Mouse (Mus musculus): ENCODE results near the gene Znrf1.

Gene Znrf1

GRCm38 (mm10) chr8:111528071-111528470 is 7.8 kb upstream of the Znrf1 start:
- in situ Hi-C loops (cut with MboI; ENCODE audit: low pct_unique_long_range_greater_than_20kb in 1 of 2, low sequenced_read_pairs in 2 of 2, unreplicated experiment in 1 of 2), result no loop called here

GRCm38 (mm10) chr8:111531191-111531590 is 4.7 kb upstream of the Znrf1 start:
- in situ Hi-C loops (cut with MboI; ENCODE audit: low pct_unique_long_range_greater_than_20kb in 1 of 2, low sequenced_read_pairs in 2 of 2, unreplicated experiment in 1 of 2), result no loop called here

GRCm38 (mm10) chr8:111531621-111532020 is 4.3 kb upstream of the Znrf1 start:
- in situ Hi-C loops (cut with MboI; ENCODE audit: low pct_unique_long_range_greater_than_20kb in 1 of 2, low sequenced_read_pairs in 2 of 2, unreplicated experiment in 1 of 2), result no loop called here

GRCm38 (mm10) chr8:111533503-111533902 is 2.4 kb upstream of the Znrf1 start:
- in situ Hi-C loops (cut with MboI; ENCODE audit: low pct_unique_long_range_greater_than_20kb in 1 of 2, low sequenced_read_pairs in 2 of 2, unreplicated experiment in 1 of 2), result no loop called here

GRCm38 (mm10) chr8:111535491-111535890 is 406 bp upstream of the Znrf1 start:
- in situ Hi-C loops (cut with MboI; ENCODE audit: low pct_unique_long_range_greater_than_20kb in 1 of 2, low sequenced_read_pairs in 2 of 2, unreplicated experiment in 1 of 2), result no loop called here

- in situ Hi-C loops (cut with MboI; ENCODE audit: low pct_unique_long_range_greater_than_20kb in 1 of 2, low sequenced_read_pairs in 2 of 2, unreplicated experiment in 1 of 2), result no loop called here
Measured at GRCm38 (mm10) chr8:111536978-111537764, 1.3 kb downstream of the Znrf1 start.

- in situ Hi-C loops (cut with MboI; ENCODE audit: low pct_unique_long_range_greater_than_20kb in 1 of 2, low sequenced_read_pairs in 2 of 2, unreplicated experiment in 1 of 2), result no loop called here
Measured at GRCm38 (mm10) chr8:111537765-111538158, 1.9 kb downstream of the Znrf1 start.

- in situ Hi-C loops (cut with MboI; ENCODE audit: low pct_unique_long_range_greater_than_20kb in 1 of 2, low sequenced_read_pairs in 2 of 2, unreplicated experiment in 1 of 2), result no loop called here
Measured at GRCm38 (mm10) chr8:111538194-111538593, 2.3 kb downstream of the Znrf1 start.

GRCm38 (mm10) chr8:111539422-111540076 is 3.7 kb downstream of the Znrf1 start:
- in situ Hi-C loops (cut with MboI; ENCODE audit: low pct_unique_long_range_greater_than_20kb in 1 of 2, low sequenced_read_pairs in 2 of 2, unreplicated experiment in 1 of 2), result no loop called here

GRCm38 (mm10) chr8:111543712-111544380 is 7.9 kb downstream of the Znrf1 start:
- in situ Hi-C loops (cut with MboI; ENCODE audit: low pct_unique_long_range_greater_than_20kb in 1 of 2, low sequenced_read_pairs in 2 of 2, unreplicated experiment in 1 of 2), result no loop called here

GRCm38 (mm10) chr8:111545406-111546156 is 9.7 kb downstream of the Znrf1 start:
- in situ Hi-C loops (cut with MboI; ENCODE audit: low pct_unique_long_range_greater_than_20kb in 1 of 2, low sequenced_read_pairs in 2 of 2, unreplicated experiment in 1 of 2), result no loop called here

GRCm38 (mm10) chr8:111547144-111547543 is 11.2 kb downstream of the Znrf1 start:
- in situ Hi-C loops (cut with MboI; ENCODE audit: low pct_unique_long_range_greater_than_20kb in 1 of 2, low sequenced_read_pairs in 2 of 2, unreplicated experiment in 1 of 2), result no loop called here

GRCm38 (mm10) chr8:111548201-111548600 is 12.3 kb downstream of the Znrf1 start:
- in situ Hi-C loops (cut with MboI; ENCODE audit: low pct_unique_long_range_greater_than_20kb in 1 of 2, low sequenced_read_pairs in 2 of 2, unreplicated experiment in 1 of 2), result no loop called here

- in situ Hi-C loops (cut with MboI; ENCODE audit: low pct_unique_long_range_greater_than_20kb in 1 of 2, low sequenced_read_pairs in 2 of 2, unreplicated experiment in 1 of 2), result no loop called here
Measured at GRCm38 (mm10) chr8:111550002-111550870, 14.3 kb downstream of the Znrf1 start.

- in situ Hi-C loops (cut with MboI; ENCODE audit: low pct_unique_long_range_greater_than_20kb in 1 of 2, low sequenced_read_pairs in 2 of 2, unreplicated experiment in 1 of 2), result no loop called here
Measured at GRCm38 (mm10) chr8:111551511-111552130, 15.7 kb downstream of the Znrf1 start.

GRCm38 (mm10) chr8:111561824-111562223 is 25.9 kb downstream of the Znrf1 start:
- in situ Hi-C loops (cut with MboI; ENCODE audit: low pct_unique_long_range_greater_than_20kb in 1 of 2, low sequenced_read_pairs in 2 of 2, unreplicated experiment in 1 of 2), result no loop called here

- in situ Hi-C loops (cut with MboI; ENCODE audit: low pct_unique_long_range_greater_than_20kb in 1 of 2, low sequenced_read_pairs in 2 of 2, unreplicated experiment in 1 of 2), result no loop called here
Measured at GRCm38 (mm10) chr8:111562274-111562803, 26.4 kb downstream of the Znrf1 start.
